Mouse (Mus musculus) lung, adult 18-20 months (tissue): Measurements from ENCODE around the gene Prph.
"Not testable (repeated sequence)": the region's sequence is repeated elsewhere in the genome, so short reads cannot be mapped to it uniquely, and the experiment has no call there.

Experiments used
- DNase-seq, 2 experiments: peaks; one replicate each; pipeline ENCODE4 v3.0.0; 2022; ENCODE audit warnings: mixed read lengths in 2 of 2

The Prph gene

DNA sequence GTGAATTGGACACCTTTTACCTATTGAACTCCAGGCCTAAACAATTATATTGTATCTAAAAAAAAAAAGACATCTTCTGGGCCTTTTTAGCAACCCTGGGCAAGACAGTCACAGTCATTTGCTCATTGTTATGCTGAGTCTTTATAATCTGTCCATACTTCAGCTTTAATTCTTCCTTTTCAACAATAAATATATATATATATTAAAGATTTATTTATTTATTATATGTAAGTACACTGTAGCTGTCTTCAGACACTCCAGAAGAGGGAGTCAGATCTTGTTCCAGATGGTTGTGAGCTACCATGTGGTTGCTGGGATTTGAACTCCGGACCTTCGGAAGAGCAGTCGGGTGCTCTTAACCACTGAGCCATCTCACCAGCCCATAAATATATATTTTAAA, 21.0 kb downstream of the Prph start:
- not testable (repeated sequence) for DNase-seq

DNA sequence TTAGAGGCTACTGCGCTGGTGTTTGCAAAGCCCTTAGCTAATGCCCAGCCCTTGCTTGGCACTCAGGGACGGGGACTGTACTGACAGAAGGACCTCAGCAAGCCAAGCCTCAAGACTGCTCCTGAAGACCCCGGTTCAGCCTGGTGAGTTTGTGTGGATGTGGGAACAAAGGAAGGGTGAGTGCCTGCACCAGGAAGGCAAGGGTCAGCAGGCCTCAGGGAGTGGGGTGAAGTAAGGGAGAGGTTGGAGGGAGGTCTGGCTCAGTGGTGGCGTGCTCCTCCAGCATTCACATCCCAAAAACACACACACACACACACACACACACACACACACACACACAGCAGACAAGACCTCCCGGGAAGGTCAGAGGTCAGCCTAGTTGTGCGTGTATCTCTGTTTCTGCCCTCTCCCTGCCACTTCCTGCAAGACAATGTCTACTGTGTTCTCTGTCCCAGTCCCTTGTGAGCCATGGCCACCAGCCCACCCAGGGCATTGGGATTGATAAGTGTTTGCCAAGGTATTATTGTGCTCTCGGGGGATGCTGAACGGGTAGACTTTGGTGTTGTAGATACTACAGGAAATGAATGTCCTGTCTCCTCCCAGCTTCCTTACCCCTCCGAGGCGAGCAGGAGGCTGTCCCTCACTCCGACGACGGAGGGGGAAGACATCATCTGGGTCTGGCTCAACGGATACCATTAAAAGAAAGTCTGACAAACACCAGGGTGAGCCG, 23.4 kb downstream of the Prph start:
- no peak for DNase-seq

DNA sequence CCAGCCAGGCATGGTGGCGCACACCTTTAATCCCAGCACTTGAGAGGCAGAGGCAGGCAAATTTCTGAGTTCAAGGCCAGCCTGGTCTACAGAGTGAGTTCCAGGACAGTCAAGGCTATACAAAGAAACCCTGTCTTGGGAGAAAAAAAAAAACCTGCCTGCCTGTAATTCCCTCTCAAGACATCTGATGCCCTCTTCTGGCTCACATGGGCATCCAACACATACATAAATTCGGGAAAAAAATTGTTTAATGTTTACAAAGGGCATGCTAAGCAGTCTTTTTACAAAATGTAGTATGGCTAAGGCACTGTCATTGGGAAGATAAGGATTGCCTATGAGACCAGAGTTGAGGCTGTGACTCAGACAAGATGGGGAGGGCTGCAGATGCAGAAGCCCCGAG, 24.8 kb downstream of the Prph start:
- DNase-seq = no peak

DNA sequence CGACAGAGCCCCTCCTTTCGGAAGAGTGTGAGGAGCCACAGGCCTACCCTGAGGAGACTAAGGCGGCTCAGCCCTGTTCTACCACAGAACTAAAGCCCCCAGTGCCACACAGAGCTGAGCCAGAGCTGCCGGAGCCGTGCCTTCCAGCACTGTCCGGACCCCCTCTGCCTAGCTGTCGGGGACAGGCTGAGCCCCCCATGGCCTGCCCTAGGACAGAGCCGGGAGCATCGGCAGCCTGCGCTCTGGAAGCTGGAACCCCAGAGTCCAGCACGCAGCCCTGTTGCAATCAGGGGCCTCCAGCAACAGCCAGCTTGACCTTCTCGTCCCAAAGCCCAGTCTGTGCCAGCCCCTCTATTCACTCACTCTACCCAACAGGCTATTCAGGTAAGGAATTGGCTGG, 27.3 kb downstream of the Prph start:
- DNase-seq = no peak

DNA sequence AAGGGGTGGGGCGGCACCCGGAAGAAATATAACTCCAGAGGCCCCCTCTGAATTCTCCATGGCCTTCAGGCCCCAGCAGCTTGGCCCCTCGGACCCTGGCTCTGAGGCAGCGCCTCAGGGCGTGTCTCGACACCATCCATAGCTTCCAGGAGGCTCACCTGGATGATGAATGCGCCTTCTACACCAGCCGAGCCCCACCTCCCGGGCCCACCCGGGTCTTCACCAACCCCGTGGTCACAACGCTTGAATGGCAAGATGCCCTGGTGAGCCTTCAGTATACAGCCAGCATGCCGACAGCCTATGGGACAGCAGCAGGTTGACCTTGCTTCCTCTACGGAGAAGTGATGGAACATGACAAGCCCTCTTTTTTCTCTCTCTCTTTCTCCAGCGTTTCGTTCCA, 27.9 kb downstream of the Prph start:
- no peak for DNase-seq

DNA sequence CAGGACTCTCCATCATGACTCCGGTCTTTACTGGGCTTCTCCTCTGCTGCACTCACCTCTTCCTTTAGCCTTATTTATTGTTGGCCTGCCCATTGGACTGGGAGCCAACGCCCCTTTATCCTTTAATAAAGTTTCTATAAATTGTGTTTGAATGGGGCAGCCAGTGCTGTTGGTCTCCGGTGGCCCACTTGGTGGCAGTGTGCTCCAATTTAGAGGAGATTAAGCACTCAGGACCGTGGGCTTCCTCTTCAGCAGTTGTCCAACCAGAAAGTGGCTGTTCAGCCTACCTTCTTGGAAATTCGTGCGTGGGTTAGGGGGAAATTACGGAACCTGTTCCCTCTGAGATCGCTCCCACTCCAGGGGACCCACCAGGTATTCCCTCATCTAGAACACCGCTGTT, 28.3 kb downstream of the Prph start:
- DNase-seq = peak in 1 of 2 experiments; percentile 41

DNA sequence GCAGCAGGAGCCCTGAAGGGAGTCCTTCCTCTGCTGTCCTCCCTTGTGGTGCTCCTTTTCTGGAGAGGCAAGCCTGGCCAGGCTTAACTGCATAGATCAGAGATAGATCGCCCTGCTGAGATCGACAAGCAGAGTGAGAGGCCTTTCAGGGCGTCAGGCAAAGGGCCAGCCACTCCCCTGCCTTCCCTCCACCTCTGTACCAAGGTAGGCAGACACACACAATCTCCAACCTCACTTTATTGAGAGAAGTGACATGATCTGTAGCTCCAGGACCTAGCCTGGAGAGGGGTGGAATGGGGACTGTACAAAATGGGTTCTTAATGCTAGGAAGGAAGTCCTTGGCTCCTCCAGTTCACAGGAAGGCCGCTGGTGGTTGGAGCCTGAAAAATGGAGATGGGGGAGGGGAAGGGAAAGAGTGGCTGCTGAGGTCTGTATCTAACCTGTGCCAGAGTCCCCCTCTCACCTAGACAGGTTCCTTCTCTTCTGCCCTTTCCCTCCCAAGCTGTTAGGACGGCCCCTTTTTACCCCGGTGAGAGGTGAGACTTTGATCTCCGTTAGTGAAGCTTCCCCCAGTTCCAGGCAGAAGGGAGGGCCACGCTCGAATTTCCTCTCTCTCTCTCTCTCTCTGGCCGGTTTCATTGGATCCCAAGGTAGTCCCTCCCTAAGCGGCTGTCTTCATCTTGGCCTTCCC, 29.0 kb downstream of the Prph start:
- no peak for DNase-seq

DNA sequence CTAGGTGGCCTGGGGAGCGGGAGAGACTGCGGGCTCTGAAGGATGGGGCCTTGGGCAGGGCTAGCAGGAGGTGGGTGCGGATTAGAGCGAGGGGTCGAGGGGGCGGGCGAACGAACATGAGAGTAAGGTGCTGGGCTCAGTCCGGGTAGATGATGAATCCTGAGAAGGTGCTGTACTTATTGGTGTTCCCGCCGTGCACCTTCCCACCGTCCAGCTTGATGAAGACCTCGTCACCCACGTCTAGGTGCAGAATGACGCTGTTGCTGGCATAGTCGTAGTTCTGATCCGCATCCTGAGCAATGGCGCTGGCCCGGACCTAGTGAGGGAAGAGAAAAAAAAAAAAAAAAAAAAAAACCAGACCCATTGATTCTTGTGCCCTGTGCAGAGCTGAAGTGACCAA, 29.6 kb downstream of the Prph start:
- no peak for DNase-seq

DNA sequence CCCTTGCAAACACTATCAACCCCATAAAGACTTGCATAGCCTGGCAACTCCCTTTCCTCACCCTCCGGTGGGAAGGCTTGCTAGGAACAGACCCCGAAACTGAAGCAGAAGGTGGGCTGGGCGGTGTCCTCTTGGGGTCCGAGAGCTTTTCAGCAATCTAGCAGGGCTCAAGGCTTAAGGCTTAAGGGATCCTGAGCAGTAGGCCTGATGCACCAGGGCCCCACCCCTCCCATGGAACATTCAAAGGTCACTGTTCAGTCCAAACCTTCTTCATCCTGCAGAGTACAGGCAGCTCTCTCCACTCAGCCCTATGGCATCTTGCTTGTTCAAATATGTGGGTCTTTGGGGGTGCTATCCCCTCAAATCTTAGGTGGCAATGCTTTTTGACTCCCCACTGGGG, 31.0 kb downstream of the Prph start:
- DNase-seq = no peak

DNA sequence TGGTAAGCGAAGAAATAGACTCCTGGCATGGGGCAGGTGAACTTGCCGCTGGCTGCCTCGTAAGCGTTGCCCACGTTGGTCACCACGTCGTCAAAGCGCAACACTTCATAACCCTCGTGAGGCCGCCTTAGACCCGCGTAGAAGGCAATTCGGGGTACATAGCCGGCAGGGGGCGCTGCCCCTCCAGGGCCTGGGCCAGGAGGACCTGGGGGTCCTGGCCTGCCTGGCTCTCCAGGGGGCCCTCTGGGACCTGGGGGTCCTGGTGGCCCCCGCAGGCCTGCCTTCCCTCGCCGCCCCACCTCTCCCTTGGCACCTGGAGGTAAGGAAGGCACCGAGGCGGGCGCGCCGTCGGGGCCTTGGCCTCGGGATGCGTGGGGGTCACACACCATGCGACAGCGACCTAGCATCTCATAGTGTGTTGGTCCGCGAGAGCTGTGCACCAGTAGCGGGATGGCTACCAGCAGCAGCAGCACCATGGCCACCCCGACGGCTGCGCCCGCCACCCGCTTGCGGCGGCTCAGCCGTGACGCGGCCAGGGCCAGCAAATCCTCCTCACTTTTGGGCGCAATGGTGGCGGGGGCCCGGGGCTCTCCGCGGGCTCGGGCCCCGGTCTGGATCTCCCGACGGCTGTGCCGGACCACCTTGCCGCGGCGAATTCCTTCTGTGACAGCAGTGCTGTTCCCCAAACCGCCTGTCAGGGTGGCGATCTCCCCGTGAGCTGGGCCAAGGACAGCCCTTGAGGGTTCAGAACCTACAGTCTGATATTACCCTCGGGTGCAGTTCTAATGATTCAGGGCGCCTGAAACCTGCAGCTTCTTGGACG, 32.5 kb downstream of the Prph start, which contains the start of gene C1ql4:
C1ql4 (minus strand) TSS at position 565 of the 823 bp plus-strand sequence.
- DNase-seq = no peak

DNA sequence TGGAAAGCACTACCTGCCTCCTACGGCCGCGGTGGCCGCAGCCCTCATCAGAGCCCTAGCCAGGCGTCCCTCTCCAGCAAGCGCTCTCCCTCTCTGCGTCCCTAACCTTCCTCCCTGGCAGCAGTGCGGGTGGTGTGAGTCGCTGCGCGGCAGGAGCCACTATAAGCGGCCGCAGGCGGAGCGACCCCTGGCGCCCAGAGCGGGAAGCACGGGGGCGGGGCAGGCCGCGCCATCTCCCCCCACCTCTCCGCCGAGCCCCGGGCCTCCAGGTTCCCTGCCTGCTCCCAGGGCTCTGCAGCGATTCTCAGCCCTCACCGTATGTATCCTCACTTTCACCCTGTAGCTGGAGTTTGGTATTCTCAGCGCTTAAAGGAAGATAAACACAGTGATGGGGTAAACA, 33.3 kb downstream of the Prph start:
- DNase-seq = peak; percentile 66 to 76

DNA sequence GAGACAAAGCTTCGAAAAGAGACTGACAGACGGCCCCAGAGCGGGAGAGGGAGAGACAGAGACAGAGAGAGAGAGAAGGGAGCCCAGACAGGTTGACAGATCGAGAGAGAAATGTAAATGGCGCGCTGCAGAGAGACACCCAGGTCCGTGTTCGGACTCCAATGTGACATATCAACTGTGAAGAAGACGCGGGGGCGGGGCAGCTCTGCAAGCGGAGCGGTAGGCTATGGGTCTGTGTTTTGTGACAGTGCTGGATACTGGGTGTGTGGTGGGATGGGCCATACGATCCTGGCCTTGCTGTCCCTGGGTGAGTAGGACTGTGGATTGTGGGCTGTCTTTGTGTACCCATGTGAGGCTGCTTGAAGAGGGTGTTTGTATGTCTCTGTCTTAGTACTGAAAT, 34.1 kb downstream of the Prph start:
- DNase-seq = no peak

DNA sequence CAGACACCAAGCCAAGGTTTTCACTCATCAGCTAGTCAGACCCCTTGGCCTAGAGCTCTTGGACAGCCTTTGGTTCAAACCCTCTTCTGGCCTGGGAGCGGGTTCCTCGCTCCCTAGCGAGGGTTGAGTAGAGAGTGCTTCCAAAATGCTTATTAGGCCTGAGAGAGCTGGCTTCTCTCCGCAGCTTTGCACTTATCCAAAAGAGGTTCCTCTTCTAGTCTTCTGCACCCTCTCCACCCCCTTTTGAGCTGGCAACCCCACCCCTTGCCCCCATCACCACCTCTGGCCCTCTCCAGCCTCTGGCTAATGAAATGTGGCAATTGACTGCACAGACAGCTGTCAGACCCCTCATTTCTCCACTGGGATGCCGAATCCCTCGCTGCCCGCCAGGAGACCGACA, 37.9 kb downstream of the Prph start, which contains the start of gene Dnajc22:
Dnajc22 (plus strand) TSS at position 301 of the 400 bp plus-strand sequence.
- DNase-seq = no peak

DNA sequence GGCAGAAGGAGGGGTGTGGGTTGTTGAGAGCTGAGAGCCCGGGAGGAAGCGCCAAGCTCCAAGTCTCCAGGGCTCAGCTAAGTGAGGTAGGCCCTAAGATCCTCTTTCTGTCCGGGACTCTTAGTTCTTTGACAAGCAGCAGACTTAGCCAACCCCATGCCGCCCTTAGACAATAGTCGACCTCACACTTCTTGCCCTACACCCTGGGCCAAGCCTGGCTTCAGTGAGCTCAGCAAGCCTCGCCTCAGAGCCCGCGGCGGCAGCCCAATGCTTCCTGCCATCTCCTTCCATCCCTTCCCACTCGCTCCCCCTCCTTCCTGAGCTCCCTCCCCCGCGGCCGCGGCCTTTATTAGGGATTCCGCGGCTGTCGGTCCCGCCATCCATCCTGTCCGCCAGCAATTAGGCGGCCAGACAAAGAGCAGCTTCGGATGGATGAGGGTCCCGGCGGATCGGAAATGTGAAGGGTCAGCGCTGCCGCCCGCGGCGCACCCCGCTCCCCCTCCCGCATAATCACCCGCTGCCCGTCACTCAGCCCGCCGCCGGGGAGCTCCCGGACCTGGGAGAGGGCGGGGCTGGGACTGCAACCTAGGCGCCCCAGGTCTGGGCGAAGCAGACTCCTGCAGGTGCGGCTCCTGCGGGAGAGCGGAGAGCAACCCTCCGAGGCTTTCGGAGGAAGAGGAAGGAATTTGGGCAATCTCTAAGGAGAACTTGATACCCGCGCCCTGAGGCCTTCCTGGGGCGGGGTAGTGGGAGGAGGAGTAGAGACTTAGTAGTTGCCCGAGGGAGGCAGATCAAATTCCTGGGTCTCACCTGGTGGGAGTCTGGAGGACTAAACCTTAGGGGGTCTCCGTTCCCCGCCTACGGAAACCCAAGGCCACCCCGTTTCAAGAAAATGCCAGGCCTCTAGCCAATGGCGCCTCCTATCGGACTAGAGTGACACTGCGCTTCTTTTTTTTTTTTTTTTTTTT, 38.6 kb downstream of the Prph start:
- peak; percentile 54 to 58 for DNase-seq

DNA sequence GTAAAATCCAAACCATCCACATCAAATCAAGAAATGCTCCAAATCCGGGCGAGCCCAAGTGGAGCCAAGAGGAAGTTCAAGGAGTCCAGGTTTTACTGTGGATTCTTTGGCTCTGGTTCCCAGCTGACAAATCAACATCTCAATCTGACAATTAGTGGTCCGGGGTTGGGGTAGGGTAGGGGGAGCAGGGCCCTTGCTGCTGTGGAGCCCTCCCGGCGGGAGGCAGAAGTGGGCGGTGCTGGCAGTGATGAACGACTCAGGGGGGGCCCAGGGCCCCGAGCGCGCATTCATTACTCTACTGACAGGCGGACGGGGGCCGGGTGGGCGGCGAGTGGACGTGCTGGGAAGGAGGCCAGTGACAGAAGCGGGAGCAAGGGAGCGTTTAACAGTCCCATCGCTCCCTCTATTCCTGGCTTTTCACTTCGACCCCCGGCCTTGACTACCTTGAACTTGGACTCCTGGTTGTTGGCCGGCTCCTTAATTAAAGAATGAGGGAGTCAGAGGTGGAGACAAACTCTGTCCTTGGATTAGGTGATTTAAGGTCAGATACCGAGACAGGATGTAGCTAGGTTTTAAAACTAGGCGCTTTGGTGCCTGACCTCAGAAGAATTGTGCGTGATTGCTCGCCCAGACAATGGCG, 39.8 kb downstream of the Prph start:
- no peak for DNase-seq

DNA sequence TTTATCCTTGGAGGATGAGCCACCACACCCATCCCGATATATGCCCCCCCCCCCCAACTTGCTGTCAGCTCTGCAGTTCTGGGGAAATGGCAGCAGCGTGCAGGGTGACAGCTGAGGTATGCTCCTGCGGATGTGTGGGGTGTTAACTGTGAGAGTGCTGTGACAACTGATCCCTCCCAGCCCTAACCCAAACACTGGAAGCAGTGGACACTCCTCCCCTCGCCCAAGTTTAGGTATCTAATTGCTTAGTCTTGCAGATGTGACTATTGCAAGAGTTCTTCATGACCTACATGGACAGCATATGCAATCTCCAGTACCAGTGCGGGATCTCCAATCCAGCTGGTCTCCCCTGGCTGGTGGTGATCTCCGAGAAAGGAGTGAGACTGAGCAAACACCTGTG, 40.4 kb downstream of the Prph start:
- DNase-seq = no peak

DNA sequence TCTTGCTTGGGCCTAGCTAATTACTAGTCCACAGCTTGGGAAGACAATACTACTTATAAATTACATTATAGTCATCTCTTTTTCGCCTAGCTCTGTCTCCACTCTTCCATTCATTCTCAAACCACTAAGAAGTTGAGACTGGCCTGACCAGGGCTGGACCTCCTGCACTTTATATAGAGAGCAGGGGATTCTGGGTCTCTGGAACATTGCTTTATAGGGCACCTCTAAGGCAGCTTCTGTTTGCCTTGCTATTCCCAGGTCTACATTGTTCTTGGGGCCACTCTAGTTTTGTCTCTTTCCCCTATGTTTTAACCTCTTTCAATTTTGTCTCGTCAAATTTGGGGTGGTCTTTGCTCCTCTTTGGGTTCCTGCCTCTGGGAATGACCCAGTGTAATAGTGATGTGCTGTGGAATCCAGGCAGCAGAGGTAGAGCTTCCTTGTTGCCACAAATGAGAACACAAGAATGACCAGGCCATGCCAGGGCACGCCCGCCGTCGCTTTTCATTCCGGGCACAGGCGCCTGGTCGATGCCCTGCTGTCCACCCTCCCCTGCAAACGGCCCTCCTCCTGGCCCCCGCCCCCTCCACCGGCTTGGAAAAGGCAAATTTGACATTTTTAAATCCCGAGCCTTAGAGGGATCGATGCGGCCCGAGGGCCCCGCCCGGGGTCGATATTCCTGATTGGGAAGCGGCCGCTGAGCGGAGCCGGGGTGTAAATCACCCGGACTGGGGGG, 41.3 kb downstream of the Prph start:
- DNase-seq = no peak

DNA sequence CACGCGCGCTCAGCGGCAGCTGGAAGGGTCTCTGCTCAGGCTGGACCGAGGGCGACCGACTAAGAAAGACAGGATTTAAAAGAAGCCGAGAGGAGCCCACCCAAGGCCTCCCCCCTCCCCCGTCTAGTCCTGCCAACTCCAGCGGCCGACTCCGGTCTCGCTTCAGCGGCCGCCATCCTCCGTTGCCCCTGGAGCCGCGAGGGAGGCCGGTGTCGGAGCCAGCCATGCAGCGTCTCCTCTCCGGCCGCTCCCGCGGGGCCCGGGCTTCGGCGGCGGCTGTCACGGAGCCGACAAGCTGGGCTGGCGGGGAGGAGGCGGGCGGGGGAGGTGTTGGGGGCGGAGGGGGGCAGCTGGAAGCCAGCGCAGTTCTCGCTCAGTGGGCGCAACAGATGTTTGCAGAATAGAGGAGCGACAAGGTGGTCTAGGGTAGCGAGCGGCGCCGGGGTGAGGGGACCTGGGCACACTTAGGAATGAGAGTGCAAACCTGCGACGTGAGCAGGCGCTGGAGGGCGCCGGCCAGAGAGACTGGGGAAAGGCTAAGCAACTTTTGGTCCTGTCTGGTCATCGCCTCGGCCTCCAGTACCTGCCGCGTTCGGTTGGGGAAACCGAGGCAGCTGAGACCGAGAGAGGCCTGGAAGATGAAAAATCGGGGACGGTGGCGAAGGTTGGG, 42.0 kb downstream of the Prph start:
- no peak for DNase-seq

DNA sequence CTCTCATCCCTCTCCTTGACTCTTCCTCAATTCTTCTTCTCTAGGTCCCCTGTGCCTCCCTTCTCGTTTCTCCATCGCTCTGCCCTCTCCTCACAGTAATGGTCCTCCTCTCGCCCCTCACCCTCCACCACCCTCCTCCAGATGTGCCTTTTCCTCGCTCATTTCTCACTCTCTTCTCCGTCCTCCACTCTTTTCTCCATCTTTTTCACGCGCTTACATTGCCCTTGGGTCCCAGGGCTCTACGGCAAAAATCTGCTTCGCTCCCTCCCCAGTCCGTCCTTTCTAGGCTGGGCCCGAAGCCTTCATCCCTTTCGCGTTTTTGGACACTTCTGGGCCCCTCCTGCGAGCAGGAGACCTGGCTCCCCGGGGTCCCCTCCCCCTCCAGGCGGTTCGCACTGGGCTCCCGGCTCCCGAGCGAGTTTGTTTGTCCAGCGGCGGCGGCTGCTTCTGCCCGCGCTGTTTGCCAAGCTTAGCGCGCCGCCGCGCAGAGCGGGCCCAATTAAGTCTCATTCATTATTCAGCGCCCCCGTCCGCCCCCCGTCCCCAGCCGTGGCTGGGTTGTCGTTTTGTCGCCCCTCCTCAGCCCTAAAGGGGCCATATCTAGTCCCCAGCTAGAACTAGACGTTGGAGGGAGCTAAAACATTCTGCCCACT, 43.0 kb downstream of the Prph start:
- peak; percentile 56 to 59 for DNase-seq

DNA sequence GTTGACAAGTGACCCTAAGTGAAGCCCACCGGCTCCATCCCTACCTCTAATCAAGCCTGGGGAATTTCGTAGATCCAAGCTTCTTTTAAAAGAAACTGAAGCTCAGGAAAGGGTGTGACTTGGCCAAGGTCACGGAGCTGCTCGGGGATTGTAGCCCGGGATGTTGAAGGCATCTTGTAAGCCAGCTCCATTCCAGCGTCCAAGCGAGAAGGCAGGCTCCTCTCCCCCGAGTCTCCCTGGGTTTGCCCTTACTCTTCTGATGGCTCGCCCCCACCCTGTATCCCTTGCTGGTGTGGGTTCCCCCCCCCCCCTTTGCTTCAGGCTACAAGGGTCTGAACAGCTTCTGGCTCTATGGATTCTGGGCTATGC, 43.5 kb downstream of the Prph start:
- DNase-seq = no peak
